Mouse (Mus musculus) forebrain, embryonic 15.5 days (tissue): ENCODE data around the gene Lrrc57. TPM values are rescaled to one million over a fixed set of nuclear protein-coding genes. Genes with fewer than 3 reads are reported as not detected.
A peak's percentile ranks its signal among the peaks of the same experiment; 100 is the strongest.
"Not testable (repeated sequence)": the region's sequence is repeated elsewhere in the genome, so short reads cannot be mapped to it uniquely, and the experiment has no call there.

Experiments
- ATAC-seq: fragments of 200-750 bp; cut with Nextera tagmentation; replicated peaks from 2 replicates; pipeline ENCODE4 v1.8.0; 2017; ENCODE audit warnings: mild to moderate bottlenecking, moderate TSS enrichment, moderate library complexity
- H3K27ac ChIP-seq: fragments of 300-500 bp; sonication (generic); replicated peaks from 2 replicates; pipeline ENCODE4 v1.5.1; 2015; ENCODE audit warnings: mild to moderate bottlenecking, inconsistent platforms
- H3K27me3 ChIP-seq: fragments of 300-500 bp; sonication (generic); 2 replicates; pipeline ENCODE4 v1.6.1; 2015; ENCODE audit warnings: inconsistent platforms
- H3K36me3 ChIP-seq: fragments of 300-500 bp; sonication (generic); 2 replicates; pipeline ENCODE4 v1.6.1; 2015; ENCODE audit warnings: mild to moderate bottlenecking, inconsistent platforms
- H3K4me1 ChIP-seq: fragments of 300-500 bp; sonication (generic); 2 replicates; pipeline ENCODE4 v1.6.1; 2015; ENCODE audit warnings: inconsistent platforms
- H3K4me2 ChIP-seq: fragments of 300-500 bp; sonication (generic); replicated peaks from 2 replicates; pipeline ENCODE4 v1.6.1; 2015; ENCODE audit warnings: mild to moderate bottlenecking, inconsistent platforms
- H3K4me3 ChIP-seq: fragments of 300-500 bp; sonication (generic); 2 replicates; pipeline ENCODE4 v1.5.1; 2015; ENCODE audit warnings: mild to moderate bottlenecking, inconsistent platforms
- H3K9ac ChIP-seq: fragments of 300-500 bp; sonication (generic); replicated peaks from 2 replicates; pipeline ENCODE4 v1.6.1; 2015; ENCODE audit warnings: mild to moderate bottlenecking, inconsistent platforms
- H3K9me3 ChIP-seq: fragments of 300-500 bp; sonication (generic); 2 replicates; pipeline ENCODE4 v1.6.1; 2016; ENCODE audit warnings: inconsistent platforms
- WGBS: fragments of 180-500 bp; shearing (Covaris S2); methylation state at CpG from one replicate; pipeline ENCODE4 v1.1.7; 2015; ENCODE audit warnings: mixed read lengths; 5-methylcytosine and 5-hydroxymethylcytosine counted together
- polyA plus RNA-seq: library from polyadenylated mRNA; unstranded; fragments of >200 nt; fragmentation: Nextera tagmentation; extraction: Ambion mirVana; gene quantifications from 2 replicates; pipeline ENCODE4 v1.2.1, GENCODE M21; 2015

Lrrc57 gene
- polyA plus RNA-seq, 1 experiment from 2014 or later = 38.7 TPM

DNA sequence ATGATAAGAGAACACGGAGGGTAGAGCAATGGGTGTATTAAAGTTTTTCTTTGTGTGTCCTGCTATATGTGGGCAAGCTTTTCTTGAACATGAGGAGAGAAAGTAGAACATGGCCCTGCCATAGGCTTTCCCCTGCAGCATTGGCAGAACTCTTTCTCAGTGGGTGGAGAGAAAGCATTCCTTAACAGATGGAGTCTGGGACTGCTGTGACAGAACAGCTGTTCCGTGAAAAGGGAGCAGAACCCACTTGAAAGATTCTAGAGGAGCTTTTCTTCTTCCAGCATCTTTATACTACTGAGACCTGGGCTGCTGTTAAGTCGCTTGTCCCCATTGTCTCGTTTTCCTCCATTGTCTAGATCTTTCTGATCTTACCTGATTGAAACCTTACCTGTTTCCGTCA, 19.6 kb downstream of the Lrrc57 start:
- 79% methylated on average over 5 of the region's 5 CpGs for WGBS
- H3K4me3 ChIP-seq = no peak overlapping the region
- H3K27ac ChIP-seq = no peak overlapping the region
- no peaks in the 10 kb centered on the region for H3K9me3 ChIP-seq
- H3K9ac ChIP-seq = no peak overlapping the region
- H3K36me3 ChIP-seq = peaks cover 38% of the 10 kb centered on the region
- ATAC-seq = no peak
- no peaks in the 10 kb centered on the region for H3K27me3 ChIP-seq
- H3K4me2 ChIP-seq = no peak overlapping the region
- no peaks in the 10 kb centered on the region for H3K4me1 ChIP-seq

DNA sequence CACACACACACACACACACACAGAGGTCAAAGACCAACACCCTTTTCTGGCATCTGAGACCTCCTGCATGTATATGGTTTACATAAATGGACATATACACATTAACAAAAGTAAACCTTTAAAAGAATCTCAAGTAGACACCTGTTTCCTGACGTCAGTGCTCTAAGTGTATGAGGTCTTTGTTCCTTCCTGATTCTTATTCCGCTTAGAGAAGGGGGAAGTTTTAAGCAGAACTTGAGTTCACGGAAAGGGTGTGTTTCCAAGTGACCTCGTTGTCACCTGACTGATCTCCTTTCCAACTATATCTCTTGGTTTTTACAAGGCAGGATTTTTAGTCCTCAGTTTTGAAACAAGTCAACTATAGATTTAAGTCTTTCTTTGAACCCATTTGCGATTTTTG, 31.0 kb downstream of the Lrrc57 start:
- Histone ChIP-seq H3K36me3 (no peaks in the 10 kb centered on the region), H3K27ac (no peak overlapping the region), H3K4me1 (no peaks in the 10 kb centered on the region), H3K9ac (no peak overlapping the region), H3K4me3 (no peak overlapping the region), H3K27me3 (no peaks in the 10 kb centered on the region), H3K9me3 (no peaks in the 10 kb centered on the region), H3K4me2 (no peak overlapping the region)
- no peak for ATAC-seq
- 79% methylated on average over 5 of the region's 5 CpGs for WGBS

DNA sequence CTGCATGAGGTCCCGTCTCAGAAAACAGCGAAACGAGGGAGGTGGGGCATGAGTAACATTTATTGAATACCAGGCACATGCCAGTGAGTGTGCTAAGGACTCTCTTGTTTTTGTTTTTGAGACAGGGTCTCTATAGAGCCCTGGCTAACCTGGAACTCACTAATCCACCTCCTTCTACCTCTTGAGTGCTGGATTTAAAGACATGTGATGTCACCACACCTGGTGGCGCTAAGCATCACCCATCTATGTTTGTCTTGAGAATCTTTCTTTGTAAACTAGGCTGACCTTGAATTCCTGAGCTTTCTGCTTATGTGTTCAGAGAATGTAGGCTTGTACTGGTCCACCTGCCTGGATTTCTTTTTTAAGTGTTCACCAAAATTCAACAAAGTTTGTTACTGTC, 31.5 kb downstream of the Lrrc57 start:
- H3K4me3 ChIP-seq = no peak overlapping the region
- no peaks in the 10 kb centered on the region for H3K27me3 ChIP-seq
- H3K27ac ChIP-seq = no peak overlapping the region
- no peak for ATAC-seq
- no peaks in the 10 kb centered on the region for H3K4me1 ChIP-seq
- no peaks in the 10 kb centered on the region for H3K36me3 ChIP-seq
- H3K4me2 ChIP-seq = no peak overlapping the region
- 75% methylated on average over 4 of the region's 4 CpGs for WGBS
- no peak overlapping the region for H3K9ac ChIP-seq
- no peaks in the 10 kb centered on the region for H3K9me3 ChIP-seq

DNA sequence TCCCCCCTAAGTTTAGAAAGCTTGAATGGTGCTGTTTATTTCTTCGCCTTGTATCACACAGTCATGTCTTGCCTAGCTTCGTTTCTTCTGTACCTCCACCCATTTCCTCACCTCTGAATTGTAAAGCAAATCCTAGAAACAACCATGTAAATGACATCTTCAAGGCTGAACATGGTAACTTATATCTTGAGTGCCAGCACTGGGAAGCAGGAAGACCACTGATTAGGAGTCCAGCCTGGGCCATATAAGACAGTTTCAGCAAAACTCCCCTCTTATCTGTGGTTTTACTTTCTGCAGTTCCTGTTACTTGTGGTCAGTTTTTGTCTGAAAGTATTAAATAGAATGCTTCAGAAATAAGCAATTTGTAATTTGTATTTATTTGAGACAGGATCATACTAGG, 33.3 kb downstream of the Lrrc57 start:
- Histone ChIP-seq H3K4me2 (no peak overlapping the region), H3K4me1 (no peaks in the 10 kb centered on the region), H3K9me3 (no peaks in the 10 kb centered on the region), H3K27ac (no peak overlapping the region), H3K27me3 (no peaks in the 10 kb centered on the region), H3K36me3 (0 out of 2 replicates have a peak, but pooled peaks cover 4% of the 10 kb centered on the region), H3K4me3 (no peak overlapping the region), H3K9ac (no peak overlapping the region)
- WGBS = 98% methylated on average over 2 of the region's 2 CpGs
- ATAC-seq = no peak

DNA sequence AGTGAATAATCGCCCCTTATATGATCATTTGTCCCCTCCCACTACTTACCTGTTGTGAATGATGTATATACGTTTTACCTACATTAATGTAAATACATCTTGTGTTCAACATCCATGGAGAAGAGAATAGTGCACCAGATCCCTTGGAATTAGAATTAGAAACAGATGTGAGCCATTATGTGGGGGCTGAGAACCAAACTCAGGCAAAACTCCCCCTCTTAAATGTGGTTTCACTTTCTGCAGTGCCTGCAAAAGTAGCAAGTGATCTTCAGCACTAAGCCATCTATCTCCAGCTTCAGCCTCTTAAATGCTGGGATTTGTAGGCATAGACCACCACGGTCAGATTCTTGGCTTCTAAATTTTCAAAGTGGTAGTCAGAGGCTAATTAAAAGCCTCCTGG, 34.2 kb downstream of the Lrrc57 start:
- H3K27ac ChIP-seq = no peak overlapping the region
- 0 out of 2 replicates have a peak, but pooled peaks cover 4% of the 10 kb centered on the region for H3K36me3 ChIP-seq
- H3K9me3 ChIP-seq = no peaks in the 10 kb centered on the region
- H3K9ac ChIP-seq = no peak overlapping the region
- H3K4me2 ChIP-seq = no peak overlapping the region
- no peak for ATAC-seq
- H3K27me3 ChIP-seq = no peaks in the 10 kb centered on the region
- no peak overlapping the region for H3K4me3 ChIP-seq
- WGBS = 92% methylated on average over 3 of the region's 3 CpGs
- H3K4me1 ChIP-seq = no peaks in the 10 kb centered on the region

DNA sequence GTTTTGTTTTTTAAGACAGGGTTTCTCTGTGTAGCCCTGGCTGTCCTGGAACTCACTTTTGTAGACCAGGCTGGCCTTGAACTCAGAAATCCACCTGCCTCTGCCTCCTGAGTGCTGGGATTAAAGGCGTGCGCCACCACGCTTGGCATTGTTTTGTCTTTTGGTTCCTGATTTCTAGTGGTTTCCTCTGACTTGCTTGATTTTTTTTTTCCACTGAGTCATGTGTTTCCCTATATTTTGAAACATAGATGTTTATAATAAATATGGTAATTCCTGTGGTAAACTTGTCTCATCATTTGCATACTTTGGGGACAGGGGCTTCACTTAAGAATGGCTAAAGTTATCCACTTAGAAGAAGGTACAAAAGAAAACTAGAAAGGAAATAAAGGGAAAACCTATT, 37.2 kb downstream of the Lrrc57 start:
- peaks cover 19% of the 10 kb centered on the region for H3K4me1 ChIP-seq
- 94% methylated on average over 3 of the region's 3 CpGs for WGBS
- not testable (repeated sequence) for H3K4me2 ChIP-seq, H3K27ac ChIP-seq, H3K9ac ChIP-seq, H3K9me3 ChIP-seq, H3K27me3 ChIP-seq, H3K4me3 ChIP-seq, H3K36me3 ChIP-seq, ATAC-seq

DNA sequence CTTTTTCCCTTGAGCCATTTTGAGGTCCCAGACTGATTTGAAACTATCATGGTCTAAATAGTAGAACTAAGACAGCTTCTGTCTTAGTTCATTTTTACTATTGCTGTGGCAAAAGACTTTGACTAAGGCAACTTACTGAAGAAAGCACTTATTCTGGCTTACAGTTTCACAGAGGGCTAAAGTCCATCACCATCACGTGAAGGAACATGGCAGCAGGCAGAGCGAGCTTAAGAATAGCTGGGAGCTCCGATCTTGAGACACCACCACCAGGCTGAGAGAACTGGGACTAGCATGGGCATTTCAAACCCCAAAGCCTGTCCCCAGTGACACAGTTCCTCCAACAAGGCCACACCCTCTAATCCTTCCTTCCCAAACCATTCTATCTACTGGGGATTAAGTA, 38.2 kb downstream of the Lrrc57 start:
- Histone ChIP-seq H3K9me3 (no peaks in the 10 kb centered on the region), H3K4me2 (no peak overlapping the region), H3K4me3 (no peak overlapping the region), H3K27ac (no peak overlapping the region), H3K36me3 (0 out of 2 replicates have a peak, but pooled peaks cover 4% of the 10 kb centered on the region), H3K9ac (no peak overlapping the region), H3K27me3 (no peaks in the 10 kb centered on the region), H3K4me1 (peaks cover 24% of the 10 kb centered on the region)
- ATAC-seq = no peak
- WGBS = 97% methylated on average over 3 of the region's 3 CpGs

DNA sequence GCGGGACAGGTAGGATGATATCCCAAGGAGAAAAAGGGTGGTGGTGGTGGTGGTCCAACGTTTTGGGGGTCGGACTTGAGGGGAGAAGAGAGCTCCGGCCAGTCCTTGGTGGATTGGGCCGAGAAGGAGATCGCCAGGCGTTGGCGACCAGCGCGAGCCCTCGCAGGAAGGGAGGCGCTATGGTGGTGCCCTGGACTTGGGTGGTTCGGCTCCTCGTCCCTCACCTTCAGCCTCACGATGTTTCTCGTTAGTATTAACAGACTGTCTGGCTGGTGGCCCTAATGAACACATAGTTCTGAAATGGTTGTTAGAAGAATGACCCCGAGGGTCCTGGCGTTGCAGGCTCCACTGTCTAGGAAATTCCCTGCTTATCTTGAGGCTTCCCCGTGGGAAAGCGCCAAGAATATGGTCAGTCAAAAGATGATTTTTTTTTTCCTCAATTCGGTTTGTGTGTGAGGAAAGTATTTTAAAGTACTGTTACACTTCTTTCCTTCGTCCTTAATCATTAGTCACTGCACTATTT, 41.5 kb downstream of the Lrrc57 start:
- Histone ChIP-seq H3K4me2 (peak overlapping the region; percentile 83), H3K27ac (peak overlapping the region; percentile 44; the same call in 1 of the 2 replicates)
- under 1% methylated on average over 22 of the region's 22 CpGs for WGBS

DNA sequence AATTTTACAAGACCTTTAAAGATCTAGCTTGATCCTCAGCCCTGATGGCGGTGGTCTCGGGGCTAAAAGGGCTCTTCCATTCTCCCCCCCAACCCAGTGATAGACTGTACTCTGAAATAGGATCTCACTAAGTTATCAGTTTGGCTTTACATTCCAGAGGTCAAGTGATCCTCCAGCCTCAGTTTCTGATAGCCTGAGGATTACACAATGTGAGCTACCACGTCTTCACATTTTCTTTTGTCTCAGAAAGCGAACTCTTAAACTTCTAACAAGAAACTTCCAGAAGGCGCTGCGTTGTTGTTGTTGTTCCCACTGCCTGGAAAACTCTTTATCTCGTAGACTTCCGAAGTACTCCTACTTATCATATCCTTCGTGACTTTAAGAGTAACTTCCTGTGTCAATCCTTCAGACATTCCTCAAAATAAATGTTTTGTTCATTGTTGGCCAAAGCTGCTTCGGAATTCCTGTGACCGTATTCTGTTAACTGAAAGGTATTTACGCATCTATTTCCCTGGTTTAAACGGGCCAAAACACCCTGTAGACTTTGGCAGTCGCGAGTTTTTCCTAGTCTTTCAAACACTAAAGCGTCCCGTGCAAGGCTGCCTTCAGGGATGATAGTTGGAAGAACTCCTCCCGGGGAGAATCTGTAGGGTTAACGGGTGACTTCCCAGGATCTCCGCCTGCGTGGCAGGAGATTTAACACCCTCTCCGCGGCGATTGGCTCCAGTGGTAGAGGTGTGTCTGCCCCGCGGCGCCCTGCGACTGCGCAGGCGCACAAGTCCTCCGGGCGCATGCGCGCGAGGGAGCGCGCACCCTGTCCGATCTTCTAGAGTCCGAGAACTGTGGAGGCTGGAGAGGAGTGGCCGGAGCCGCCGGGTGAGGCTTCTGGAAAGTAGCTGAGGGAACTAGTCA, 42.2 kb downstream of the Lrrc57 start, which contains the start of gene Snap23:
Gene Snap23, plus strand, starts transcription at position 786 of the 912 bp plus-strand sequence.
- Histone ChIP-seq H3K4me3 (peak within 1 kb of the TSS; percentile 73), H3K9me3 (no peaks in the 10 kb centered on the region), H3K4me1 (peaks cover 31% of the 10 kb centered on the region), H3K36me3 (0 out of 2 replicates have a peak, but pooled peaks cover 4% of the 10 kb centered on the region), H3K4me2 (peak within 1 kb of the TSS; percentile 83), H3K9ac (peak within 1 kb of the TSS; percentile 82), H3K27ac (peak within 1 kb of the TSS; percentile 53), H3K27me3 (no peaks in the 10 kb centered on the region)
- WGBS = 2% methylated on average over 42 of the region's 42 CpGs
- ATAC-seq = peak; percentile 91

More for the DNA sequence above, 41.5 kb downstream of the Lrrc57 start:
- peak; percentile 54 for ATAC-seq
- peak overlapping the region; percentile 82 for H3K9ac ChIP-seq
- peak overlapping the region; percentile 73 for H3K4me3 ChIP-seq
- H3K36me3 ChIP-seq = 0 out of 2 replicates have a peak, but pooled peaks cover 4% of the 10 kb centered on the region
- H3K27me3 ChIP-seq = no peaks in the 10 kb centered on the region
- H3K9me3 ChIP-seq = no peaks in the 10 kb centered on the region
- H3K4me1 ChIP-seq = peaks cover 27% of the 10 kb centered on the region

DNA sequence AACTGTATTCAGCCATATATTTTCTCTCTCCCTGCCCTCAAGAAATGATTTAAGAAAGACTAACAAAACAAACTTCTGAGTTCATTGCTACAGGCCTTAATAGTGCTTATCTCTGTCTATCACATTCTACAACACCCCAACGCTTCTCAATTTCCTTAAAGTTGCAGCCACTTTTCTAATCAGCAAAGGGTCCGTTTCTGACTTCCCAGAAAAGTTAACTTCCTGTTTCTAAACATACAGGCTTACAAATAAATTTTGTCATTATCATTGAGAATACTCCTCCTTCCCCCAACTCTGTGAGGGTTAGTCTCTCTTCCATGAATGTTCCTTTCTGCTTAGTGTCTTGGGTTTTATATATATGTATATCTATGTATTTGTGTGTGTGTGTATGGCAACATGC, 44.0 kb downstream of the Lrrc57 start:
- H3K9me3 ChIP-seq = no peaks in the 10 kb centered on the region
- H3K36me3 ChIP-seq = no peaks in the 10 kb centered on the region
- peaks cover 31% of the 10 kb centered on the region for H3K4me1 ChIP-seq
- no peak overlapping the region for H3K4me2 ChIP-seq
- H3K9ac ChIP-seq = no peak overlapping the region
- H3K4me3 ChIP-seq = no peak overlapping the region
- no peaks in the 10 kb centered on the region for H3K27me3 ChIP-seq
- 88% methylated on average over 2 of the region's 2 CpGs for WGBS
- H3K27ac ChIP-seq = no peak overlapping the region
- no peak for ATAC-seq

DNA sequence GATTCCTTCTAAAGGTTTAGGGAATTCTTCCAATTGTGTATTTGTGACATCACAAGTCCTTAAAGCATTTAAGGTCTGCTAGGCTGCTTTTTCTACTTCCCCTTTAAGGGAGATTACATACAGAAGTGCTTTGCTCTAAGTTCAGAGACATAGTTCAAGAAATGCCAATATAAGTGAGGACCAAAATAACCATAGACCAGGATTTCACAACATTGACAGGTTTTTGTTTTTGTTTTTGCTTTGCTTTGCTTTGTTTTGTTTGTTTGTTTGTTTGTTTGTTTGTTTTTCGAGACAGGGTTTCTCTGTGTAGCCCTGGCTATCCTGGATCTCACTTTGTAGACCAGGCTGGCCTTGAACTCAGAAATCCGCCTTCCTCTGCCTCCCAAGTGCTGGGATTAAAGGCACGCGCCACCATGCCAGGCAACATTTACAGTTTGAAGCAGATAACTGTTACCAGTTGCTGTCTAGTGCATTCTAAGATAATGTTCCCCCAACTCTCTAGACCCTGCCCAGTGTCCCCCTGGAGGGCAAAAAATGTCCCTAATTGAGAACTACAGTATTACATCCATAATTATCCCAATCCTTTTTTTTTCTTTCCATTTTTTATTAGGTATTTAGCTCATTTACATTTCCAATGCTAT, 44.7 kb downstream of the Lrrc57 start:
- H3K27ac ChIP-seq, H3K27me3 ChIP-seq, H3K4me2 ChIP-seq, ATAC-seq, H3K4me3 ChIP-seq, H3K9me3 ChIP-seq, H3K9ac ChIP-seq, H3K36me3 ChIP-seq: not testable (repeated sequence)
- H3K4me1 ChIP-seq = peaks cover 31% of the 10 kb centered on the region
- WGBS = 95% methylated on average over 4 of the region's 4 CpGs
